ENCODE assay signal across 10 mouse cellular contexts in genomic region chrX:56651738-56652137, GRCm38 (mm10). TPM values are rescaled to one million over a fixed set of nuclear protein-coding genes. Genes with fewer than 3 reads are reported as not detected.
DNase-seq lines count a peak whose midpoint lies in the region; ATAC-seq lines count a peak whose summit lies in the region.
"Had no signal": no experiment of that assay in that cellular context is flagged by ENCODE, and none has a peak within 500 bp of the region (broad histone marks: within the 10 kb centered on the region; RNA-seq: fewer than 3 reads in every experiment).

No protein-coding gene starts in this region.

- H3K27ac ChIP-seq in heart, embryonic 12.5 days (ENCODE audit: poor library complexity, severe bottlenecking): peak overlapping the region; percentile 50
- H3K27ac ChIP-seq: limb, embryonic 13.5 days had no signal

- WGBS in heart, embryonic 12.5 days: 29% methylated on average over 7 of the region's 7 CpGs

- H3K9ac ChIP-seq in heart, embryonic 12.5 days: no peak overlapping the region
- H3K9ac ChIP-seq: limb, embryonic 13.5 days had no signal

- ATAC-seq in heart, embryonic 12.5 days (ENCODE audit: insufficient number of reproducible peaks, low FRiP score): peak; percentile 48; the same call in 1 of the 2 replicates
- ATAC-seq in megakaryocyte progenitor cell, adult 5-6 weeks (replicated peaks; ENCODE audit: poor library complexity): no peak
- ATAC-seq in inflammation-experienced regulatory T-cells, adult 6 months: no peak
- ATAC-seq in monocyte, adult 5-6 weeks (replicated peaks; ENCODE audit: insufficient number of reproducible peaks, low FRiP score, low TSS enrichment, poor library complexity, severe bottlenecking): no peak
- ATAC-seq: midbrain, embryonic 16.5 days had no signal

- DNase-seq in adrenal gland, adult 18-20 months (ENCODE audit: low spot score in 2 of 2): peak; percentile 10 to 22
- DNase-seq in brain, adult 2 months (ENCODE audit: low read depth, low spot score): peak; percentile 24
- peak; percentile 72 to 76 for DNase-seq in lung, adult 18-20 months
- no peak for DNase-seq in right cerebral cortex, postnatal 10 days (ENCODE audit: low spot score in 2 of 2)

- H3K4me2 ChIP-seq in heart, embryonic 12.5 days: no peak overlapping the region
- H3K4me2 ChIP-seq: limb, embryonic 13.5 days had no signal

- H3K27me3 ChIP-seq in heart, embryonic 12.5 days (replicated peaks): no peaks in the 10 kb centered on the region
- H3K27me3 ChIP-seq: limb, embryonic 13.5 days had no signal

- H3K4me3 ChIP-seq in heart, embryonic 12.5 days: no peak overlapping the region
- H3K4me3 ChIP-seq: limb, embryonic 13.5 days had no signal

- no peaks in the 10 kb centered on the region for H3K36me3 ChIP-seq in heart, embryonic 12.5 days

- no peaks in the 10 kb centered on the region for H3K9me3 ChIP-seq in heart, embryonic 12.5 days (replicated peaks)
- H3K9me3 ChIP-seq: limb, embryonic 13.5 days had no signal

- peaks cover 6% of the 10 kb centered on the region; the same call in 1 of the 2 replicates for H3K4me1 ChIP-seq in heart, embryonic 12.5 days (replicated peaks)
- H3K4me1 ChIP-seq: limb, embryonic 13.5 days had no signal

RNA-seq across cellular contexts. Expression of gene Slc9a6, which starts 42.2 kb away (rescaled TPM):
- 10 to 100 TPM; 27.8 to 31.0 TPM for total RNA-seq in adrenal gland, adult 18-20 months (2021)
- 8.0 and 9.2 TPM in 2 replicates for polyA plus RNA-seq in heart, embryonic 12.5 days (2016; fragmentation: Nextera tagmentation; extraction: Ambion mirVana)
- 8.8 and 9.5 TPM in 2 replicates for total RNA-seq in megakaryocyte progenitor cell, adult 5-6 weeks (2015)
- 6.2 and 7.0 TPM in 2 replicates for total RNA-seq in megakaryocyte progenitor cell, adult 5-6 weeks (2017)
- polyA plus RNA-seq in inflammation-experienced regulatory T-cells, adult 6 months (2017; shearing (Covaris generic)): 10 to 100 TPM in 1 of 3 experiments, 1 to 10 TPM in 2; 6.2 to 12.3 (median 9.2) TPM
- total RNA-seq in monocyte, adult 5-6 weeks (2017): 9.9 to 11.5 TPM (median 11.3 TPM) in 3 replicates

RNA-seq across cellular contexts. Expression of gene Mmgt1, which starts 53.9 kb away (rescaled TPM):
- 10 to 100 TPM; 28.4 to 29.8 TPM for total RNA-seq in adrenal gland, adult 18-20 months (2021)
- 30.5 and 30.9 TPM in 2 replicates for polyA plus RNA-seq in heart, embryonic 12.5 days (2016; fragmentation: Nextera tagmentation; extraction: Ambion mirVana)
- 27.2 and 27.8 TPM in 2 replicates for total RNA-seq in megakaryocyte progenitor cell, adult 5-6 weeks (2015)
- 24.0 and 24.4 TPM in 2 replicates for total RNA-seq in megakaryocyte progenitor cell, adult 5-6 weeks (2017)
- 1 to 10 TPM; 5.7 to 7.3 (median 6.3) TPM for polyA plus RNA-seq in inflammation-experienced regulatory T-cells, adult 6 months (2017; shearing (Covaris generic))
- 7.4 to 9.4 TPM (median 8.1 TPM) in 3 replicates for total RNA-seq in monocyte, adult 5-6 weeks (2017)

Comparison
In these comparisons a context has a peak if more than half of its experiments do, and no peak if none do; other contexts are left out.
1. DNase-seq: peak in adrenal gland, adult 18-20 months (2 of 2), brain, adult 2 months (single experiment) and lung, adult 18-20 months (2 of 2); none in right cerebral cortex, postnatal 10 days (0 of 2).